Mouse (Mus musculus) MEL (cell line): ENCODE measurements around the gene Eps15.

ENCODE experiments used
- CHD2 ChIP-seq: IDR thresholded peaks from 2 replicates; pipeline ENCODE4 v1.6.1; 2011; ENCODE audit warnings: low read length, improper control_type of control experiment
- EP300 ChIP-seq, 2 experiments: IDR thresholded peaks; 2 replicates each; pipeline ENCODE4 v1.6.1; 2011; ENCODE audit warnings: improper control_type of control experiment in 2 of 2, low read length in 2 of 2, low read depth in 1 of 2, mild to moderate bottlenecking in 1 of 2
- GATA1 ChIP-seq: IDR thresholded peaks from 2 replicates; pipeline ENCODE4 v1.6.1; 2011; ENCODE audit warnings: low read depth, low read length, improper control_type of control experiment
- MAFK ChIP-seq: IDR thresholded peaks from 2 replicates; pipeline ENCODE4 v1.6.1; 2011; ENCODE audit warnings: low read depth, mild to moderate bottlenecking, low read length, improper control_type of control experiment, borderline replicate concordance
- MAZ ChIP-seq: IDR thresholded peaks from 2 replicates; pipeline ENCODE4 v1.6.1; 2012; ENCODE audit warnings: low read depth, mild to moderate bottlenecking, inconsistent platforms, low read length, improper control_type of control experiment
- POLR2A ChIP-seq, 2 experiments: IDR thresholded peaks; 2 replicates each; pipeline ENCODE4 v1.6.1; 2011 to 2012; ENCODE audit warnings: low read length in 2 of 2, mild to moderate bottlenecking in 2 of 2, control low read depth in 1 of 2, improper control_type of control experiment in 1 of 2, low read depth in 1 of 2, moderate library complexity in 1 of 2; ENCODE audit not compliant: control insufficient read depth in 1 of 2, insufficient read depth in 1 of 2, poor library complexity in 1 of 2
- POLR2AphosphoS2 ChIP-seq: IDR thresholded peaks from 2 replicates; pipeline ENCODE4 v1.6.1; 2011; ENCODE audit warnings: low read length, improper control_type of control experiment
- POLR2AphosphoS5 ChIP-seq: IDR thresholded peaks from 2 replicates; pipeline ENCODE4 v1.6.1; 2012; ENCODE audit warnings: low read depth, borderline replicate concordance, mild to moderate bottlenecking, inconsistent platforms, low read length, moderate library complexity, mixed read lengths
- RAD21 ChIP-seq: IDR thresholded peaks from 2 replicates; pipeline ENCODE4 v1.6.1; 2011; ENCODE audit warnings: mild to moderate bottlenecking, low read depth, low read length, improper control_type of control experiment
- TBP ChIP-seq: IDR thresholded peaks from 2 replicates; pipeline ENCODE4 v1.8.0; 2011; ENCODE audit warnings: low read depth, low read length, improper control_type of control experiment
- USF1 ChIP-seq: IDR thresholded peaks from 2 replicates; pipeline ENCODE4 v1.6.1; 2014; ENCODE audit warnings: low read depth, mild to moderate bottlenecking, inconsistent platforms, low read length, improper control_type of control experiment, moderate library complexity

DNA sequence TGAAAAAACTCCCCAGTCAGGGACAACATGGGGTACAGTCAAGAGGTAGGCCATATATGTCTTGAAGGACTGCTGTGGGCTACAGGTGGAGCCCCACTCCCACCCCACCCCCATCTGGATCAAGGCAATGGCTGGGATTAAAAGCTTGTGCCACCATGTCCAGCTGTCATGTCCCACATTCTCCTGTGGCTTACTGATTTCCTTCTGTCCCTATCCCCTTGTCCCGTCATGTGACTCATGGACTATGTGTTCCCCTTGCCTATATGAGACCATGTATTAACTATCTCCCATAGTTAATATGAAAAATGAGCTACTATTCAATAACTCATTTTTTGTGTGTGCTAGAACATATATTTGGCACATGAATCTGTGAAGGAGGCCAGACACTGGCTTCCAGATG is 154.2 kb downstream of the Eps15 start:
- TF ChIP-seq POLR2A (IDR thresholded peaks at IDR 0.05; ENCODE audit: control insufficient read depth in 1 of 2, insufficient read depth in 1 of 2, low read depth in 1 of 2, low read length in 2 of 2, poor library complexity in 1 of 2) (no peak), MAFK (no peak), POLR2AphosphoS2 (no peak), MAZ (no peak), EP300 (IDR thresholded peaks at IDR 0.05; ENCODE audit: low read depth in 1 of 2, low read length in 2 of 2) (no peak), RAD21 (no peak), GATA1 (no peak), CHD2 (no peak), USF1 (peak; percentile 40; the same call in 1 of the 2 replicates), POLR2AphosphoS5 (no peak), TBP (no peak)
